Mouse (Mus musculus): ENCODE data around the gene Cab39.

GRCm38 (mm10) chr1:85793208-85794105, at the start of gene Cab39:
- TF ChIP-seq CTCF (IDR thresholded peaks at IDR 0.05; ENCODE audit: low read depth) (peak; percentile 73), EP300 (IDR thresholded peaks at IDR 0.05; ENCODE audit: low read depth) (no peak)

Data from liver, postnatal 0 days (tissue).